Mouse (Mus musculus) ES-E14 (cell line): ENCODE results near the gene Ap5s1. TPM values are rescaled to one million over a fixed set of nuclear protein-coding genes. Genes with fewer than 3 reads are reported as not detected.

Experiments used
- DNase-seq: peaks from one replicate; pipeline ENCODE4 v3.0.0-alpha.2; 2013; ENCODE audit warnings: low read depth, low spot score
- H3K27ac ChIP-seq: 2 replicates; pipeline ENCODE4 v1.5.1; 2012; ENCODE audit warnings: low read depth, mild to moderate bottlenecking, low read length, moderate library complexity, mixed read lengths; ENCODE audit not compliant: poor library complexity, insufficient read depth, severe bottlenecking
- H3K36me3 ChIP-seq: 2 replicates; pipeline ENCODE4 v1.6.1; 2012; ENCODE audit warnings: mild to moderate bottlenecking, low read length, moderate library complexity, mixed read lengths; ENCODE audit not compliant: control insufficient read depth, poor library complexity, insufficient read depth, severe bottlenecking
- H3K4me1 ChIP-seq, 2 experiments: fragments of 150-350 bp in 1 of 2; sonication (generic) in 1 of 2; 2 replicates each; pipeline ENCODE4 v1.6.1; 2012; ENCODE audit warnings: low read length in 2 of 2, mild to moderate bottlenecking in 1 of 2, mixed read lengths in 1 of 2; ENCODE audit not compliant: control insufficient read depth in 2 of 2, insufficient read depth in 2 of 2, poor library complexity in 1 of 2
- H3K4me3 ChIP-seq, 2 experiments: fragments of 150-350 bp in 1 of 2; sonication (generic) in 1 of 2; 2 replicates each; pipeline ENCODE4 v1.5.1; 2012; ENCODE audit warnings: low read length in 2 of 2, low read depth in 1 of 2, mild to moderate bottlenecking in 1 of 2, mixed read lengths in 1 of 2; ENCODE audit not compliant: insufficient read depth in 1 of 2, poor library complexity in 1 of 2, severe bottlenecking in 1 of 2
- H3K9ac ChIP-seq: 2 replicates; pipeline ENCODE4 v1.6.1; 2012; ENCODE audit warnings: low read depth, mild to moderate bottlenecking, low read length, mixed read lengths; ENCODE audit not compliant: poor library complexity, insufficient read depth, severe bottlenecking
- H3K9me3 ChIP-seq: fragments of 150-350 bp; sonication (generic); 2 replicates; pipeline ENCODE4 v1.6.1; 2012; ENCODE audit warnings: low read depth, mild to moderate bottlenecking, low read length; ENCODE audit not compliant: control insufficient read depth, insufficient read depth
- CHD2 ChIP-seq: IDR thresholded peaks from 2 replicates; pipeline ENCODE4 v1.6.1; 2014; ENCODE audit warnings: mild to moderate bottlenecking, low read depth, low read length, inconsistent platforms
- HCFC1 ChIP-seq: IDR thresholded peaks from 2 replicates; pipeline ENCODE4 v1.6.1; 2012; ENCODE audit warnings: low read length, inconsistent platforms, borderline replicate concordance; ENCODE audit not compliant: insufficient read depth
- MAFK ChIP-seq: IDR thresholded peaks from 2 replicates; pipeline ENCODE4 v1.6.1; 2014; ENCODE audit warnings: mild to moderate bottlenecking, low read depth, low read length, inconsistent platforms; ENCODE audit not compliant: insufficient read depth
- ZC3H11A ChIP-seq: IDR thresholded peaks from 2 replicates; pipeline ENCODE4 v1.6.1; 2012; ENCODE audit warnings: low read depth, mild to moderate bottlenecking, inconsistent platforms, low read length, borderline replicate concordance
- ZNF384 ChIP-seq: IDR thresholded peaks from 2 replicates; pipeline ENCODE4 v1.6.1; 2012; ENCODE audit warnings: low read depth, low read length, inconsistent platforms
- in situ Hi-C, 2 experiments: fragments of 600-800 bp; cut with MboI; formaldehyde crosslinking; loops; one replicate each; pipeline ENCODE4 v1.15.1; 2025; ENCODE audit warnings: low sequenced_read_pairs in 2 of 2, inconsistent platforms in 1 of 2; ENCODE audit not compliant: unreplicated experiment in 2 of 2
- total RNA-seq: library from RNA; depleted of rRNA; stranded (reverse); fragments of 300-350 nt; gene quantifications from 2 replicates; pipeline ENCODE4 v1.2.3, GENCODE M21; 2012

The Ap5s1 gene
- total RNA-seq, 1 experiment: 7.9 TPM

DNA sequence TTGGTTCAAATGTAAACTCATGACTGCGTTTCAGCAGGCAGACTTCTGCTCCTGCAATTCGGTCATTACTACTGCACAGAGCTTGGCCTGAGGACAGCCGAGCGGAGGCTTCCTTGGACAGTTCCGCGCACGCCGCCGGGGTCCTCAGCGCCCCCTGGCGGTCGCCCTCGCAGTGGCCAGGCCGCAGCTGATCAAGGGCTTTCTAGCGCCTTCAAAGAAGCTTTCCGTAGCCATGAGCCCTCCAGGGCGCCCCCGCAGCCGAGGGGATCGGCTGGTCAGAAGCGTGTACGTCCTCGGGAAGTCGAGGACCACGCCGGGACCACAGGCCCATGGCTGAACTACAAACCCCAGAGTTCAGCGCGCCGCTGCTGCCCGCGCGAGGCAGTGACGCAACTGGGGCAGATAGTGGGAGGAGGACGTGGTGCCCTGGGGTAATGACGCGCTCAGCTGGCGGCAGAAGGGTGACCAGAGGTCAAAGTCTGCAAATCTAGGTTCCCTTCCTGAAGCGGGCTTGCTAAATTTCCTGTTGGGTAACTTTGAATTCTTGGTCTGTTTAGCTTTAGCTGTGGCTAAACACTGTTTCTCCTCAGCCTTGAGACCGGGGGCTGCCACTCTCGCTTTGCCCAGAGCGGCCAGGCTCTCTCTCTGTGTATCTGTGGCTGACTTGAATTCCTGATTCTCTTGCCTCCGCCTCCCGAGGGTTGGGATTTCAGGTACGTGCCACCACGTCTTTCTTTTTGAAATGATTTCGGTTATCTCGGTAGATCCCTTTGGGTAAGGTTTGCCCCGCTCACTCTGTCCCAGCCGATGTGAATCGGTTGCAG lies 3.3 kb downstream of the Ap5s1 start:
- peak; percentile 85 for DNase-seq
- Histone ChIP-seq H3K4me1 (peaks cover 5 to 12% of the 10 kb centered on the region in 2 experiments; a peak in 2 of 4 replicates), H3K4me3 (peak overlapping the region; percentile 73 to 95), H3K27ac (no peak overlapping the region), H3K9me3 (no peaks in the 10 kb centered on the region), H3K36me3 (no peaks in the 10 kb centered on the region), H3K9ac (peak overlapping the region; percentile 79)
- in situ Hi-C loops: no loop called here
- TF ChIP-seq HCFC1 (peak; percentile 98), ZNF384 (no peak), ZC3H11A (peak; percentile 1; the same call in 1 of the 2 replicates)

GRCm38 (mm10) chr2:131211026-131211615 lies 4.2 kb downstream of the Ap5s1 start:
- DNase-seq: no peak
- Histone ChIP-seq H3K27ac (no peak overlapping the region), H3K9ac (peak overlapping the region; percentile 60; the same call in 1 of the 2 replicates), H3K4me3 (peak overlapping the region in 1 of 2 experiments; percentile 95; a peak in 3 of 4 replicates), H3K4me1 (peaks cover 5 to 12% of the 10 kb centered on the region in 2 experiments; a peak in 2 of 4 replicates), H3K36me3 (no peaks in the 10 kb centered on the region), H3K9me3 (no peaks in the 10 kb centered on the region)
- TF ChIP-seq MAFK: no peak
- TF ChIP-seq ZC3H11A: no peak
- TF ChIP-seq ZNF384: no peak
- no peak for TF ChIP-seq HCFC1
- no peak for TF ChIP-seq CHD2
- in situ Hi-C loops: no loop called here

- TF ChIP-seq ZC3H11A: no peak
- TF ChIP-seq MAFK: no peak
- TF ChIP-seq HCFC1: no peak
- TF ChIP-seq CHD2: no peak
- no peak for TF ChIP-seq ZNF384
- H3K27ac ChIP-seq: no peak overlapping the region
Observed at GRCm38 (mm10) chr2:131213773-131214172, 6.9 kb downstream of the Ap5s1 start.

GRCm38 (mm10) chr2:131215941-131216858 lies 9.3 kb downstream of the Ap5s1 start:
- no peak overlapping the region for H3K4me3 ChIP-seq
- in situ Hi-C loops: no loop called here
- no peak for DNase-seq
- no peaks in the 10 kb centered on the region for H3K9me3 ChIP-seq
- no peak overlapping the region for H3K9ac ChIP-seq
- peaks cover 3% of the 10 kb centered on the region in 2 experiments; a peak in 3 of 4 replicates for H3K4me1 ChIP-seq
- TF ChIP-seq CHD2 (no peak), ZNF384 (no peak), ZC3H11A (no peak), HCFC1 (no peak), MAFK (no peak)
- H3K27ac ChIP-seq: no peak overlapping the region
- H3K36me3 ChIP-seq: no peaks in the 10 kb centered on the region

More at GRCm38 (mm10) chr2:131213773-131214172, 6.9 kb downstream of the Ap5s1 start:
- H3K4me3 ChIP-seq: no peak overlapping the region
- H3K36me3 ChIP-seq: no peaks in the 10 kb centered on the region
- H3K9ac ChIP-seq: no peak overlapping the region
- no peak for DNase-seq
- no peaks in the 10 kb centered on the region for H3K9me3 ChIP-seq
- peaks cover 7 to 12% of the 10 kb centered on the region in 2 experiments; a peak in 3 of 4 replicates for H3K4me1 ChIP-seq
- in situ Hi-C loops: no loop called here
